Mouse (Mus musculus) cerebellum, adult 9-10 months (tissue): Measurements from ENCODE around the gene Taf3.

Experiments
- DNase-seq: peaks from one replicate; pipeline ENCODE4 v3.0.0; 2022

Taf3 gene

GRCm38 (mm10) chr2:9888913-9889650 lies 159.3 kb downstream of the Taf3 start, which contains the start of gene 9230102O04Rik:
9230102O04Rik (minus strand) TSS chr2:9889540.
- DNase-seq, result no peak

GRCm38 (mm10) chr2:9887636-9888035 lies 160.8 kb downstream of the Taf3 start:
- DNase-seq, result no peak

- no peak for DNase-seq
Observed at GRCm38 (mm10) chr2:9886921-9887610, 161.3 kb downstream of the Taf3 start.

- DNase-seq, result no peak
Observed at GRCm38 (mm10) chr2:9886031-9886430, 162.4 kb downstream of the Taf3 start.

GRCm38 (mm10) chr2:9885217-9885770 lies 163.1 kb downstream of the Taf3 start:
- DNase-seq, result no peak

GRCm38 (mm10) chr2:9884533-9885216 lies 163.7 kb downstream of the Taf3 start:
- DNase-seq, result no peak

- DNase-seq, result no peak
Observed at GRCm38 (mm10) chr2:9883803-9884532, 164.4 kb downstream of the Taf3 start.

GRCm38 (mm10) chr2:9882926-9883802 lies 165.2 kb downstream of the Taf3 start:
- DNase-seq, result no peak

GRCm38 (mm10) chr2:9882371-9882925 lies 165.9 kb downstream of the Taf3 start:
- DNase-seq, result no peak

GRCm38 (mm10) chr2:9881611-9882023 lies 166.8 kb downstream of the Taf3 start:
- no peak for DNase-seq

GRCm38 (mm10) chr2:9881051-9881591 lies 167.3 kb downstream of the Taf3 start, which contains the start of gene 4930412O13Rik:
4930412O13Rik (plus strand) TSS chr2:9881252.
- DNase-seq, result no peak

GRCm38 (mm10) chr2:9880271-9880670 lies 168.1 kb downstream of the Taf3 start:
- no peak for DNase-seq

- no peak for DNase-seq
Observed at GRCm38 (mm10) chr2:9879493-9879892, 168.9 kb downstream of the Taf3 start.

GRCm38 (mm10) chr2:9879092-9879491 lies 169.3 kb downstream of the Taf3 start:
- DNase-seq, result no peak

- DNase-seq, result no peak
Observed at GRCm38 (mm10) chr2:9878564-9879081, 169.8 kb downstream of the Taf3 start.

- no peak for DNase-seq
Observed at GRCm38 (mm10) chr2:9877966-9878563, 170.3 kb downstream of the Taf3 start.

GRCm38 (mm10) chr2:9877326-9877690 lies 171.1 kb downstream of the Taf3 start:
- DNase-seq, result no peak

- DNase-seq, result no peak
Observed at GRCm38 (mm10) chr2:9876621-9877325, 171.6 kb downstream of the Taf3 start.

GRCm38 (mm10) chr2:9875676-9876357 lies 172.6 kb downstream of the Taf3 start:
- DNase-seq, result no peak
